Mouse (Mus musculus) embryonic facial prominence, embryonic 12.5 days (tissue): ENCODE data around the gene Uvrag. TPM values are rescaled to one million over a fixed set of nuclear protein-coding genes. Genes with fewer than 3 reads are reported as not detected.

Experiments used
- ATAC-seq: fragments of 200-750 bp; cut with Nextera tagmentation; 2 replicates; pipeline ENCODE4 v1.8.0; 2017; ENCODE audit not compliant: insufficient number of reproducible peaks, insufficient read depth, low FRiP score, low TSS enrichment
- H3K27ac ChIP-seq: fragments of 300-500 bp; sonication (generic); 2 replicates; pipeline ENCODE4 v1.5.1; 2016; ENCODE audit warnings: mild to moderate bottlenecking
- H3K27me3 ChIP-seq: fragments of 300-500 bp; sonication (generic); 2 replicates; pipeline ENCODE4 v1.6.1; 2016; ENCODE audit warnings: mild to moderate bottlenecking, moderate library complexity
- H3K36me3 ChIP-seq: fragments of 300-500 bp; sonication (generic); 2 replicates; pipeline ENCODE4 v1.6.1; 2016; ENCODE audit warnings: mild to moderate bottlenecking
- H3K4me1 ChIP-seq: fragments of 300-500 bp; sonication (generic); 2 replicates; pipeline ENCODE4 v1.6.1; 2016
- H3K4me2 ChIP-seq: fragments of 300-500 bp; sonication (generic); replicated peaks from 2 replicates; pipeline ENCODE4 v1.6.1; 2016; ENCODE audit warnings: mild to moderate bottlenecking, moderate library complexity
- H3K4me3 ChIP-seq: fragments of 300-500 bp; sonication (generic); 2 replicates; pipeline ENCODE4 v1.5.1; 2016; ENCODE audit warnings: mild to moderate bottlenecking
- H3K9ac ChIP-seq: fragments of 300-500 bp; sonication (generic); 2 replicates; pipeline ENCODE4 v1.6.1; 2016; ENCODE audit warnings: mild to moderate bottlenecking, moderate library complexity
- H3K9me3 ChIP-seq: fragments of 300-500 bp; sonication (generic); 2 replicates; pipeline ENCODE4 v1.6.1; 2016; ENCODE audit warnings: mild to moderate bottlenecking, moderate library complexity
- WGBS: fragments of 180-500 bp; shearing (Covaris S2); methylation state at CpG from one replicate; pipeline ENCODE4 v1.1.7; 2016; 5-methylcytosine and 5-hydroxymethylcytosine counted together
- polyA plus RNA-seq: library from polyadenylated mRNA; unstranded; fragments of >200 nt; fragmentation: Nextera tagmentation; extraction: Ambion mirVana; gene quantifications from 2 replicates; pipeline ENCODE4 v1.2.1, GENCODE M21; 2016

Uvrag gene
- polyA plus RNA-seq, 1 experiment from 2014 or later, result 20.2 TPM

DNA sequence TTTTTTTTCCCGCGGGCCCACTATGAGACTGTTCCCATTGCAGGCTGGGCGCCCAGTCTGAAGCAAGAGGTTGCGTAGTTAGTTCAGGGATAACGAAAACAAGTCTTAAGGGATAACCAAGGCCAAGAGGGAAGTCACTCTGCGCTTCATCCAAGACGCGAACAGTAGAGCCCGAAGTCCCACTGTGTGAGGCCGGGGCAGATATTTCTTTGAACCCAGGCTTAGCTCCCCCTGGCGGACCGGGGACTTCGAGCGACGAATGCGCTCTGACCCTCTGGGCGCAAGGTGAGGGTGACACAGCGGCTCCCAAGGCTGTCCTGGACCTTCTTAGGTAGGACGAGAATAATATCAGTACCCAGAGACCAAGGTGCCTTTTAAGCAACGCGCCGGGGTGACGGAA lies 304.3 kb downstream of the Uvrag start:
- H3K9ac ChIP-seq, result peak overlapping the region; percentile 70; the same call in 1 of the 2 replicates
- WGBS, result 1% methylated on average over 23 of the region's 23 CpGs
- H3K27ac ChIP-seq, result no peak overlapping the region
- peak overlapping the region; percentile 58 for H3K4me3 ChIP-seq
- peaks cover 56% of the 10 kb centered on the region for H3K4me1 ChIP-seq
- H3K9me3 ChIP-seq, result no peaks in the 10 kb centered on the region
- no peaks in the 10 kb centered on the region for H3K36me3 ChIP-seq
- peak overlapping the region; percentile 97 for H3K4me2 ChIP-seq
- ATAC-seq, result no peak
- H3K27me3 ChIP-seq, result peaks cover 91% of the 10 kb centered on the region

DNA sequence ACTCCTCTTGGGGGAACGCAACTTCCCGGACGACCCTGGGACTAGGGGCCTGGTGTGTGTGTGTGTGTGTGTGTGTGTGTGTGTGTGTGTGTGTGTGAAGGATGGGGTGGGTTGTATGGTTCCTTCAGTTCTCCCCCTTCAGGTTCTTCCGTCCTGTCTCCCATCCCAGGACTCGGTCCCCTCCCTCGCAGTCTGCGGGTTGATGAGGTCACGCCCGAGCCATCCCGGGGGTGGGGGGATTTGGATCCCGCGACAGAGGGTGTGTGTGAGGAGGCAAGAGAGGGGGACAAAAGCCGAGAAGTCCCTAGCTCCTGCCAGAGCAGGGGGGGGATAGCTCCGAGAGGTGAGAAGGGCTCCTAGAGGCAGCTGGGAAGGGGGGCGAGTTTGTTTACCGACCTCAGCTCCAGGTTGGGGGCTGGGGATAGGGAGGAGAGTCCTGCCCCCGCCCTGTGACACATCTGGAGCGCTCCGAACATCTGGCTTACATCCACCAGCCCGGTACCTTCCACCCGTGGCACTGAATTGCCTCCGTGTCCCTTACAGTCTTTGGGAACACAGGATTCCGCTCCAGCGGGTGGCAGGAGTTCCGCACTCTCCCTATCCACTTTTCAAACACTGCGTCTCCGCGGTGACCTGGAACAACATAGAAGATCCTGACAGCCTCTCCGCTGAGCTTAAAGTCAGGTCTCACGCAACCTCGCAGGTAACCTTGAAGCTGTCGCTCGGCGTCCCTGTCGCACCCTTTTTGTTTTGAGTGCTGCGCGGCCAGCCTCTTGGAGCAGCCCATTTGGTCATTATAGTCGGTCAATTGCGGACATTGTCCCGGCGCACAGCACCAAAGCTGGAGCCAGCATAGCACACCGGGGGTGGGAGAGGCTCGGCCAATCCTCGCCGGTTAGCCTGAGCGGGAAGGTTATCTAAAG lies 305.2 kb downstream of the Uvrag start:
- Histone ChIP-seq H3K27me3 (peaks cover 91% of the 10 kb centered on the region), H3K4me1 (peaks cover 48% of the 10 kb centered on the region), H3K9me3 (no peaks in the 10 kb centered on the region), H3K4me3 (peak overlapping the region; percentile 58), H3K4me2 (peak overlapping the region; percentile 97), H3K9ac (peak overlapping the region; percentile 70), H3K36me3 (no peaks in the 10 kb centered on the region), H3K27ac (no peak overlapping the region)
- no peak for ATAC-seq
- under 1% methylated on average over 46 of the region's 46 CpGs for WGBS

Other genes with a start within 250 kb of the Uvrag start
- 14.4 and 14.7 TPM in 2 replicates for gene Dgat2, start 41.6 kb upstream of the Uvrag start, polyA plus RNA-seq
- 4.9 and 5.3 TPM in 2 replicates for gene Mogat2, start 97.5 kb upstream of the Uvrag start, polyA plus RNA-seq
- 12.6 and 13.0 TPM in 2 replicates for gene Map6, start 126.3 kb upstream of the Uvrag start, polyA plus RNA-seq
- 1,388 and 1,403 TPM in 2 replicates for gene Serpinh1, start 212.1 kb upstream of the Uvrag start, polyA plus RNA-seq
- 20.3 and 23.4 TPM in 2 replicates for gene Gdpd5, start 240.3 kb upstream of the Uvrag start, polyA plus RNA-seq